Mouse (Mus musculus): Measurements from ENCODE around the gene Aoc2. TPM values are rescaled to one million over a fixed set of nuclear protein-coding genes. Genes with fewer than 3 reads are reported as not detected.

Aoc2 gene
- total and polyA plus RNA-seq, 3 experiments = 12.1 to 21.1 TPM; not detected in 1

GRCm38 (mm10) chr11:101357505-101358182 is 32.8 kb downstream of the Aoc2 start (continued):
- no peak for TF ChIP-seq ZMIZ1 (IDR thresholded peaks at IDR 0.05; ENCODE audit: low read depth, low read length)
- TF ChIP-seq MAX (IDR thresholded peaks at IDR 0.05; ENCODE audit: low read length) = no peak
- TF ChIP-seq MAFK (IDR thresholded peaks at IDR 0.05; ENCODE audit: borderline replicate concordance, low read depth, low read length) = no peak

- no peak for DNase-seq (ENCODE audit: low read depth, low spot score)
- Histone ChIP-seq H3K4me3 (ENCODE audit: control insufficient read depth in 1 of 2, insufficient read depth in 1 of 2, low read depth in 2 of 2, low read length in 2 of 2) (no peak overlapping the region), H3K4me1 (ENCODE audit: control insufficient read depth in 1 of 2, insufficient read depth in 2 of 2, low read length in 2 of 2) (peaks cover 16 to 21% of the 10 kb centered on the region in 2 experiments), H3K27me3 (ENCODE audit: control insufficient read depth in 1 of 2, insufficient read depth in 2 of 2, low read length in 2 of 2) (0 out of 4 replicates have a peak, but pooled peaks cover 0 to 3% of the 10 kb centered on the region in 2 experiments), H3K36me3 (ENCODE audit: control insufficient read depth in 1 of 2, insufficient read depth in 2 of 2, low read length in 2 of 2) (peaks cover 0 to 15% of the 10 kb centered on the region in 2 experiments; a peak in 2 of 4 replicates), H3K9ac (ENCODE audit: control insufficient read depth, low read depth, low read length, poor library complexity, severe bottlenecking) (no peak overlapping the region), H3K79me2 (ENCODE audit: control insufficient read depth, insufficient read depth, low read length, poor library complexity) (no peaks in the 10 kb centered on the region), H3K9me3 (replicated peaks; ENCODE audit: insufficient read depth, low read length) (no peaks in the 10 kb centered on the region), H3K27ac (ENCODE audit: control insufficient read depth, low read depth, low read length) (no peak overlapping the region)
- TF ChIP-seq CHD1 (IDR thresholded peaks at IDR 0.05; ENCODE audit: low read depth, low read length) (no peak), CHD2 (IDR thresholded peaks at IDR 0.05; ENCODE audit: low read length) (no peak), UBTF (IDR thresholded peaks at IDR 0.05; ENCODE audit: borderline replicate concordance, insufficient read depth, low read depth, low read length) (no peak), SIN3A (IDR thresholded peaks at IDR 0.05; ENCODE audit: low read length) (no peak), TBP (IDR thresholded peaks at IDR 0.05; ENCODE audit: low read depth, low read length) (no peak), POLR2A (IDR thresholded peaks at IDR 0.05; ENCODE audit: control insufficient read depth in 1 of 2, insufficient read depth in 1 of 2, low read depth in 1 of 2, low read length in 2 of 2, poor library complexity in 1 of 2) (no peak), ZC3H11A (IDR thresholded peaks at IDR 0.05; ENCODE audit: low read depth, low read length) (no peak), KAT2A (conservative IDR thresholded peaks at IDR 0.05; ENCODE audit: low read depth, low read length) (no peak), TAL1 (IDR thresholded peaks at IDR 0.05; ENCODE audit: low read length) (no peak), ELF1 (IDR thresholded peaks at IDR 0.05; ENCODE audit: low read depth, low read length) (no peak), MXI1 (IDR thresholded peaks at IDR 0.05; ENCODE audit: low read depth, low read length) (no peak), TCF12 (IDR thresholded peaks at IDR 0.05; ENCODE audit: low read depth, low read length) (no peak), MEF2A (IDR thresholded peaks at IDR 0.05; ENCODE audit: extremely low read depth, insufficient replicate concordance, low read depth, low read length, poor library complexity, severe bottlenecking) (no peak), RAD21 (IDR thresholded peaks at IDR 0.05; ENCODE audit: low read depth, low read length) (no peak), ZKSCAN1 (IDR thresholded peaks at IDR 0.05; ENCODE audit: low read depth, low read length) (no peak), NELFE (IDR thresholded peaks at IDR 0.05; ENCODE audit: low read depth, low read length) (no peak)
These were observed 34.9 kb downstream of the Aoc2 start for GRCm38 (mm10) chr11:101359776-101360175.
